Mouse (Mus musculus): ENCODE measurements around the gene Tet1.

Gene Tet1

GRCm38 (mm10) chr10:62891025-62891424 is 17.8 kb downstream of the Tet1 start:
- DNase-seq = no peak

GRCm38 (mm10) chr10:62886799-62887591 is 21.8 kb downstream of the Tet1 start:
- DNase-seq = no peak

GRCm38 (mm10) chr10:62885969-62886798 is 22.6 kb downstream of the Tet1 start:
- DNase-seq = no peak

- DNase-seq = no peak
Observed at GRCm38 (mm10) chr10:62885460-62885859, 23.3 kb downstream of the Tet1 start.

- no peak for DNase-seq
Observed at GRCm38 (mm10) chr10:62884517-62884916, 24.3 kb downstream of the Tet1 start.

- no peak for DNase-seq
Observed at GRCm38 (mm10) chr10:62883933-62884372, 24.8 kb downstream of the Tet1 start.

GRCm38 (mm10) chr10:62881211-62881610 is 27.6 kb downstream of the Tet1 start:
- no peak for DNase-seq

GRCm38 (mm10) chr10:62878056-62878455 is 30.7 kb downstream of the Tet1 start:
- DNase-seq = no peak

- no peak for DNase-seq
Observed at GRCm38 (mm10) chr10:62875565-62875964, 33.2 kb downstream of the Tet1 start.

- DNase-seq = no peak
Observed at GRCm38 (mm10) chr10:62874828-62875227, 34.0 kb downstream of the Tet1 start.

- no peak for DNase-seq
Observed at GRCm38 (mm10) chr10:62866035-62866791, 42.6 kb downstream of the Tet1 start.

GRCm38 (mm10) chr10:62865167-62866034 is 43.4 kb downstream of the Tet1 start:
- peak; percentile 29 to 51 for DNase-seq

- no peak for DNase-seq
Observed at GRCm38 (mm10) chr10:62863563-62863962, 45.2 kb downstream of the Tet1 start.

- DNase-seq = no peak
Observed at GRCm38 (mm10) chr10:62862435-62862834, 46.4 kb downstream of the Tet1 start.

GRCm38 (mm10) chr10:62858967-62859366 is 49.8 kb downstream of the Tet1 start:
- DNase-seq = no peak

- DNase-seq = no peak
Observed at GRCm38 (mm10) chr10:62856690-62857290, 52.0 kb downstream of the Tet1 start.

GRCm38 (mm10) chr10:62854992-62855391 is 53.8 kb downstream of the Tet1 start:
- no peak for DNase-seq

GRCm38 (mm10) chr10:62854581-62854980 is 54.2 kb downstream of the Tet1 start:
- no peak for DNase-seq

- peak in 1 of 2 experiments; percentile 6 for DNase-seq
Observed at GRCm38 (mm10) chr10:62851578-62851977, 57.2 kb downstream of the Tet1 start.

GRCm38 (mm10) chr10:62851025-62851424 is 57.8 kb downstream of the Tet1 start:
- DNase-seq = no peak

GRCm38 (mm10) chr10:62848783-62849182 is 60.0 kb downstream of the Tet1 start:
- no peak for DNase-seq

Measured in thymus, adult 18-20 months (tissue).